Mouse (Mus musculus) intestine, embryonic 14.5 days (tissue): ENCODE measurements around the gene Insr. TPM values are rescaled to one million over a fixed set of nuclear protein-coding genes. Genes with fewer than 3 reads are reported as not detected.
A peak's percentile ranks its signal among the peaks of the same experiment; 100 is the strongest.
"Not testable (repeated sequence)": the region's sequence is repeated elsewhere in the genome, so short reads cannot be mapped to it uniquely, and the experiment has no call there.

ENCODE experiments used
- ATAC-seq: fragments of 200-750 bp; cut with Nextera tagmentation; replicated peaks from 2 replicates; pipeline ENCODE4 v1.8.0; 2017; ENCODE audit warnings: low read depth, moderate number of reproducible peaks, moderate TSS enrichment, moderate library complexity; ENCODE audit not compliant: low FRiP score, low TSS enrichment
- DNase-seq: peaks from one replicate; pipeline ENCODE4 v3.0.0-alpha.2; 2018; ENCODE audit warnings: low spot score
- H3K27ac ChIP-seq: fragments of 300-500 bp; sonication (generic); 2 replicates; pipeline ENCODE4 v1.5.1; 2014; ENCODE audit warnings: low read depth, mild to moderate bottlenecking, control low read depth
- H3K27me3 ChIP-seq: fragments of 300-500 bp; sonication (generic); replicated peaks from 2 replicates; pipeline ENCODE4 v1.6.1; 2014; ENCODE audit warnings: low read length, control low read depth; ENCODE audit not compliant: control insufficient read depth, insufficient read depth
- H3K36me3 ChIP-seq: fragments of 300-500 bp; sonication (generic); 2 replicates; pipeline ENCODE4 v1.6.1; 2014; ENCODE audit warnings: low read length, control low read depth; ENCODE audit not compliant: control insufficient read depth, insufficient read depth
- H3K4me1 ChIP-seq: fragments of 300-500 bp; sonication (generic); replicated peaks from 2 replicates; pipeline ENCODE4 v1.6.1; 2014; ENCODE audit warnings: low read length, control low read depth, mixed read lengths; ENCODE audit not compliant: control insufficient read depth, insufficient read depth
- H3K4me2 ChIP-seq: fragments of 300-500 bp; sonication (generic); 2 replicates; pipeline ENCODE4 v1.6.1; 2014; ENCODE audit warnings: low read length
- H3K4me3 ChIP-seq: fragments of 300-500 bp; sonication (generic); 2 replicates; pipeline ENCODE4 v1.5.1; 2014; ENCODE audit warnings: low read depth, low read length, control low read depth, mixed read lengths
- H3K9ac ChIP-seq: fragments of 300-500 bp; sonication (generic); 2 replicates; pipeline ENCODE4 v1.6.1; 2014; ENCODE audit warnings: mild to moderate bottlenecking, low read length
- H3K9me3 ChIP-seq: fragments of 300-500 bp; sonication (generic); 2 replicates; pipeline ENCODE4 v1.6.1; 2016; ENCODE audit warnings: low read length, control low read depth; ENCODE audit not compliant: control insufficient read depth
- WGBS: fragments of 180-500 bp; shearing (Covaris S2); extraction: QIAGEN DNeasy Blood & Tissue Kit; methylation state at CpG from one replicate; pipeline ENCODE4 v1.1.7; 2014; 5-methylcytosine and 5-hydroxymethylcytosine counted together
- polyA plus RNA-seq: library from polyadenylated mRNA; unstranded; fragments of >200 nt; fragmentation: Nextera tagmentation; extraction: Ambion mirVana; gene quantifications from 2 replicates; pipeline ENCODE4 v1.2.1, GENCODE M21; 2014

Gene Insr
- polyA plus RNA-seq, 1 experiment from 2014 or later, result 41.0 TPM

GRCm38 (mm10) chr8:3211456-3211855 lies 68.0 kb downstream of the Insr start:
- Histone ChIP-seq H3K4me1 (peaks cover 12% of the 10 kb centered on the region), H3K27ac (no peak overlapping the region), H3K9ac (no peak overlapping the region), H3K4me3 (no peak overlapping the region), H3K36me3 (peaks cover 16% of the 10 kb centered on the region; the same call in 1 of the 2 replicates), H3K27me3 (no peaks in the 10 kb centered on the region), H3K4me2 (no peak overlapping the region), H3K9me3 (0 out of 2 replicates have a peak, but pooled peaks cover 3% of the 10 kb centered on the region)
- WGBS, result 83% methylated on average over 9 of the region's 9 CpGs
- ATAC-seq (no peak), DNase-seq (no peak)

- H3K4me1 ChIP-seq, result no peaks in the 10 kb centered on the region
- 0 out of 2 replicates have a peak, but pooled peaks cover 3% of the 10 kb centered on the region for H3K9me3 ChIP-seq
- H3K36me3 ChIP-seq, result peaks cover 20% of the 10 kb centered on the region; the same call in 1 of the 2 replicates
- no peak for DNase-seq
- no peak overlapping the region for H3K9ac ChIP-seq
- H3K27me3 ChIP-seq, result no peaks in the 10 kb centered on the region
- ATAC-seq, result no peak
- H3K27ac ChIP-seq, result 0 out of 2 replicates have a peak overlapping the region, but pooled peaks have one; percentile 51
- H3K4me3 ChIP-seq, result no peak overlapping the region
- no peak overlapping the region for H3K4me2 ChIP-seq
- WGBS, result 86% methylated on average over 3 of the region's 3 CpGs
These were observed 69.5 kb downstream of the Insr start for GRCm38 (mm10) chr8:3209960-3210359.

- no peaks in the 10 kb centered on the region for H3K9me3 ChIP-seq
- no peak overlapping the region for H3K4me2 ChIP-seq
- H3K4me1 ChIP-seq, result no peaks in the 10 kb centered on the region
- H3K9ac ChIP-seq, result no peak overlapping the region
- DNase-seq, result no peak
- no peak overlapping the region for H3K4me3 ChIP-seq
- ATAC-seq, result no peak
- 24% methylated on average over 3 of the region's 3 CpGs for WGBS
- H3K36me3 ChIP-seq, result peaks cover 24% of the 10 kb centered on the region; the same call in 1 of the 2 replicates
- H3K27ac ChIP-seq, result peak overlapping the region; percentile 51; the same call in 1 of the 2 replicates
- no peaks in the 10 kb centered on the region for H3K27me3 ChIP-seq
These were observed 70.1 kb downstream of the Insr start for GRCm38 (mm10) chr8:3209268-3209667.

- H3K4me3 ChIP-seq, result no peak overlapping the region
- no peaks in the 10 kb centered on the region for H3K27me3 ChIP-seq
- H3K27ac ChIP-seq, result no peak overlapping the region
- H3K4me1 ChIP-seq, result no peaks in the 10 kb centered on the region
- DNase-seq, result no peak
- H3K36me3 ChIP-seq, result peaks cover 27% of the 10 kb centered on the region
- no peaks in the 10 kb centered on the region for H3K9me3 ChIP-seq
- H3K4me2 ChIP-seq, result no peak overlapping the region
- no peak for ATAC-seq
- H3K9ac ChIP-seq, result no peak overlapping the region
These were observed 70.7 kb downstream of the Insr start for GRCm38 (mm10) chr8:3208729-3209128.

- no peak overlapping the region for H3K4me2 ChIP-seq
- no peak overlapping the region for H3K27ac ChIP-seq
- no peaks in the 10 kb centered on the region for H3K9me3 ChIP-seq
- H3K4me3 ChIP-seq, result no peak overlapping the region
- H3K36me3 ChIP-seq, result peaks cover 41% of the 10 kb centered on the region
- DNase-seq (no peak), ATAC-seq (no peak)
- no peaks in the 10 kb centered on the region for H3K27me3 ChIP-seq
- 83% methylated on average over 3 of the region's 3 CpGs for WGBS
- no peaks in the 10 kb centered on the region for H3K4me1 ChIP-seq
- H3K9ac ChIP-seq, result no peak overlapping the region
These were observed 74.5 kb downstream of the Insr start for GRCm38 (mm10) chr8:3204758-3205443.

DNA sequence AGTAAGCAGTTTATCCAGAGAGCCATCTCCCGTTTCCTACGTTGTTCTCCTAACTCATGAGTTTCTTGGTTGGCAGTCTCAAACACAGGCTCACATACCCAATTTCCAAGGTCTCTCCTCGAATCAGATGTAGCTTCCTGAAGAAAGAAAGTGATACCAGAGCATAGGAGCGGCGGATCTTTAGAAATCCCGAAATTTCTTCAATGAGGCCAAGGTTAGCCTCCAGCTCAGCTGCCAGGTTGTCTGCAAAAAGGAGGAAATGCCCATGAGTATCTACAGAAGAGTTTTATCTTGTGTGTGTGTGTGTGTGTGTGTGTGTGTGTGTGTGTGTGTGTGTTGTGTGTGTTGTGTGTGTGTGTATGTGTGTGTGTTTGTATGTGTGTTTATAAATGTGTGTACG lies 76.6 kb downstream of the Insr start:
- Histone ChIP-seq H3K36me3 (peaks cover 50% of the 10 kb centered on the region), H3K9me3 (no peaks in the 10 kb centered on the region), H3K27ac (no peak overlapping the region), H3K4me2 (no peak overlapping the region), H3K4me1 (no peaks in the 10 kb centered on the region), H3K9ac (no peak overlapping the region), H3K27me3 (no peaks in the 10 kb centered on the region), H3K4me3 (no peak overlapping the region)
- ATAC-seq, result no peak
- WGBS, result 94% methylated on average over 7 of the region's 7 CpGs
- DNase-seq, result no peak

- H3K27ac ChIP-seq, H3K4me3 ChIP-seq, H3K4me2 ChIP-seq, ATAC-seq, H3K4me1 ChIP-seq, H3K27me3 ChIP-seq, H3K9ac ChIP-seq, H3K9me3 ChIP-seq, DNase-seq: not testable (repeated sequence)
- H3K36me3 ChIP-seq, result peaks cover 81% of the 10 kb centered on the region
These were observed 85.1 kb downstream of the Insr start for GRCm38 (mm10) chr8:3194297-3194696.

DNA sequence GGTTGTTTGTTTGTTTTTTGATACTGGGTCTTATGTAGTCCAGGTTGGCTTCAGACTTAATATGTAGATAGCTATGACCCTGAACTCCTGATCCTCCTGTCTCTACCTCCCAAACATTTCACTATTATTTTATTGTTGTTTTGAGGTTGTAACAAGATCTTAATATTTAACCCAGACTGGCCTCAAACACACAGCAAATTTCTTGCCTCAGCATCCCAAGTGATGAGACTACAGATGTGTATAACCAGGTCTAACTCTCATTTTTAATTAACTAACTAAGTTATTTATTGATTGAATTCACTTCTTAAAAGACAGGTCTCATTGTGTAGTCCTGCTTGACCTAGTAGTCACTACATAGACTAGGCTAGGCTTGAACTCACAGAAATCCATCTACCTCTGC lies 88.4 kb downstream of the Insr start:
- Histone ChIP-seq H3K27ac (no peak overlapping the region), H3K4me1 (no peaks in the 10 kb centered on the region), H3K36me3 (peaks cover 94% of the 10 kb centered on the region), H3K4me2 (no peak overlapping the region), H3K9ac (no peak overlapping the region), H3K27me3 (no peaks in the 10 kb centered on the region), H3K4me3 (no peak overlapping the region), H3K9me3 (peaks cover 5% of the 10 kb centered on the region; the same call in 1 of the 2 replicates)
- no peak for DNase-seq
- ATAC-seq, result no peak

- H3K9me3 ChIP-seq, result no peaks in the 10 kb centered on the region
- H3K9ac ChIP-seq, result no peak overlapping the region
- no peak overlapping the region for H3K27ac ChIP-seq
- peaks cover 85% of the 10 kb centered on the region for H3K36me3 ChIP-seq
- H3K4me3 ChIP-seq, result no peak overlapping the region
- no peak overlapping the region for H3K4me2 ChIP-seq
- WGBS, result 71% methylated on average over 1 of the region's 1 CpGs
- DNase-seq, result no peak
- H3K4me1 ChIP-seq, result no peaks in the 10 kb centered on the region
- no peak for ATAC-seq
- no peaks in the 10 kb centered on the region for H3K27me3 ChIP-seq
These were observed 92.0 kb downstream of the Insr start for GRCm38 (mm10) chr8:3187456-3187855.
